Mouse (Mus musculus) layer of hippocampus, adult 11-12 months (tissue): Measurements from ENCODE around the gene Cyp2b13.
"Not testable (repeated sequence)": the region's sequence is repeated elsewhere in the genome, so short reads cannot be mapped to it uniquely, and the experiment has no call there.

Source experiments
- DNase-seq: peaks from one replicate; pipeline ENCODE4 v3.0.0; 2022; ENCODE audit warnings: low spot score

Cyp2b13 gene

DNA sequence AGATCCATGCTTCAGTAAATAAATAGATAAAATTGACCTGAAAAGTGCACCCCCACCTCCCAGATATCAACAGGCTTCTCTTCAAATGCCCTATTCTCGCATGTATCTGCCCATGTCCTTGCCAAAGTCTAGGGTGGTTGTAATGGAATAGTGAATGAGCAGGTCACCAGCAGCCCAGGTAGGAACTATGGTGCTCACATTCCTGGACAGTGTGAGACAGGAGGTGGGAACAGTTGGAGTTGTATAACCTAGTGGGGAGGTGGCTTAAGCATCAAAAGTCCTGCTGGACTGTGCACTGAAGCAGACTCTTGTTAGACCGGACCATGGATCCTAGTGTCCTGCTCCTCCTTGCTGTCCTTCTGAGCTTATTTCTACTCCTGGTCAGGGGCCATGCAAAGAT, at the start of gene Cyp2b13:
TSS of gene Cyp2b13 (plus strand) at position 301 of the 400 bp plus-strand sequence.
- DNase-seq: not testable (repeated sequence)

GRCm38 (mm10) chr7:26019814-26020332, 41.4 kb upstream of the Cyp2b13 start:
- DNase-seq: not testable (repeated sequence)

DNA sequence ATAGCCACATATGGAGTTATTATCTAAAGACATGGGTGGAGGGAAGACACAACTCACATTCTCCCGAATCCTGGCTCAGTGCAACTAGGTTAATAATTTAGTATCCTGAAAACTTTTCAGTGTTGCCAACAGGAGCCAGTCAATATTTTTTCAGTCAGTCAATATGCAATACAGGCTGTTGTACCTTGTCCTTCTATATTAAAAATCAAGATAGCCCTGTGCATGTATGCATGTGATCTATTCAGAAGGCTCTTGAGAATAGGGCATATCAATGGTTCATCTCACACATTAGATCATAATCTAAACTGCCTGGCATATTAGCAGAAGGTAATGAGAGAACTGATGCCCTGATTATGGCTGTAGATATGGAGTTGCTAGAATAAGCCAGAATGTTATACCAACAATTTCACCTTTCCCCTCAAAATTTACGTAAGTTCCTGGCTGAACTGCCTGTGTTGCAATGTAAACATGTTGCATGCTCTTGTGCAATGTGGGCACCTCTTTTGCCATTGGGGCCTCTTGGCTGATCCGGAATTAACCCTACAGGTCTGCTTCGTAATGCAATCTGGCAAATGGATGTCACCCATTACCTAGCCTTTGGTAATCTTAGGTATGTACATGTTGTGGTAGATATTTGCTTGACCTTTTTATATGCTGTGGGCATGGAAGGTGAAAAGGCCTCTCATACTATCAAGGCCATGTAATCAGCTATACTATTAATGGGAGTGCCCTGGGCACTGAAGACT, 6.2 kb upstream of the Cyp2b13 start:
- not testable (repeated sequence) for DNase-seq

- DNase-seq: not testable (repeated sequence)
Measured at GRCm38 (mm10) chr7:26071677-26072076, 10.4 kb downstream of the Cyp2b13 start.

DNA sequence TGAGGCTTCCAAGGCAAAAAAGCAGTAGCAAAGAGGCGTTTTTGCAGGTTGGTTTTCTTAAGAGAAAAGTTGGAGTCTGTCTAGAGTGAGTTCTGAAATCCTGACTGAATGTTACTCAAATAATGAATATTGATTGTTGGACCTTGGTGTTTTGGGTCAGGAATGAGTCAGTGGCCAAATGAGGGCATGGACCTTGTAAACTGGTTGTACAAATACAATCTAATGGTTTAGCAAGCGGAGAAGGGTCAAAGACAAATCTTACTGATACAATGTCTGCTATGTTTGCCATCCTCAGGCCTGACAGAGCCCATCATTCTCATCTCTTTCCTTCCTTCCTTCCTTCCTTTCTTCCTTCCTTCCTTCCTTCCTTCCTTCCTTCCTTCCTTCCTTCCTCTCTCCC, 21.3 kb downstream of the Cyp2b13 start:
- no peak for DNase-seq

GRCm38 (mm10) chr7:26087391-26087790, 26.1 kb downstream of the Cyp2b13 start:
- DNase-seq: no peak

GRCm38 (mm10) chr7:26088578-26088977, 27.3 kb downstream of the Cyp2b13 start:
- DNase-seq: not testable (repeated sequence)

DNA sequence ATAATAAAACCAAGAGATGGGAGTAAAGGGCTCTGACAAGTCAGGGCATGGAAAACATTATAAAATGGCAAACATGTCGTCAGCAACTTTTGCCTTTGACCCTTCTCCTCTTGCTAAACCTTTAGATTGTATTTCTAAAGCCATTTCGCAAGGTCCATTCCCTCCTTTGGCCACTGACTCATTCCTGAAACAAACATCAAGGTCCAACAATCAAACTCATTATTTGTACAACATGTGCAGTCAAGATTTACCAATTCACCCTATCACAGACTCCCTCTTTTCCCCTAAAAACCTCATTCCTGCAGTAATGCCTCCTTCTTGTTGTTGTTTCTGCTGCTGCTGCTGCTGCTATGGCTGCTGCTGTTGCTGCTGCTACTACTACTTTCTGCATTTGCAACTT, 78.3 kb downstream of the Cyp2b13 start:
- not testable (repeated sequence) for DNase-seq

GRCm38 (mm10) chr7:26143657-26144056, 82.4 kb downstream of the Cyp2b13 start:
- DNase-seq: not testable (repeated sequence)
